Mouse (Mus musculus) myocyte (in vitro differentiated cells): ENCODE data around the gene Nbl1.

Source experiments
- CEBPB ChIP-seq: IDR thresholded peaks from 2 replicates; pipeline ENCODE4 v1.6.1; 2011; ENCODE audit warnings: mild to moderate bottlenecking, moderate library complexity; ENCODE audit not compliant: poor library complexity, insufficient read depth, severe bottlenecking
- E2F4 ChIP-seq: IDR thresholded peaks from one replicate; pipeline ENCODE4 v1.6.1; 2011; ENCODE audit warnings: mild to moderate bottlenecking, control low read depth, moderate library complexity; ENCODE audit not compliant: insufficient read depth
- MYOD1 ChIP-seq, 3 experiments: IDR thresholded peaks; one replicate each; pipeline ENCODE4 v1.6.1; 2011; ENCODE audit warnings: control low read depth in 2 of 3, low read depth in 2 of 3, mild to moderate bottlenecking in 2 of 3, moderate library complexity in 1 of 3; ENCODE audit not compliant: insufficient read length in 2 of 3, control insufficient read depth in 1 of 3
- POLR2A ChIP-seq: IDR thresholded peaks from one replicate; pipeline ENCODE4 v1.6.1; 2011; ENCODE audit warnings: low read depth, mild to moderate bottlenecking, control low read depth, moderate library complexity; ENCODE audit not compliant: insufficient read length
- POLR2AphosphoS2 ChIP-seq: IDR thresholded peaks from one replicate; pipeline ENCODE4 v1.6.1; 2011; ENCODE audit warnings: low read depth, control low read depth; ENCODE audit not compliant: insufficient read length
- SRF ChIP-seq: IDR thresholded peaks from one replicate; pipeline ENCODE4 v1.6.1; 2011; ENCODE audit warnings: low read depth; ENCODE audit not compliant: control insufficient read depth, insufficient read length
- USF1 ChIP-seq: IDR thresholded peaks from one replicate; pipeline ENCODE4 v1.6.1; 2011; ENCODE audit warnings: low read depth, mild to moderate bottlenecking, control low read depth, moderate library complexity

DNA sequence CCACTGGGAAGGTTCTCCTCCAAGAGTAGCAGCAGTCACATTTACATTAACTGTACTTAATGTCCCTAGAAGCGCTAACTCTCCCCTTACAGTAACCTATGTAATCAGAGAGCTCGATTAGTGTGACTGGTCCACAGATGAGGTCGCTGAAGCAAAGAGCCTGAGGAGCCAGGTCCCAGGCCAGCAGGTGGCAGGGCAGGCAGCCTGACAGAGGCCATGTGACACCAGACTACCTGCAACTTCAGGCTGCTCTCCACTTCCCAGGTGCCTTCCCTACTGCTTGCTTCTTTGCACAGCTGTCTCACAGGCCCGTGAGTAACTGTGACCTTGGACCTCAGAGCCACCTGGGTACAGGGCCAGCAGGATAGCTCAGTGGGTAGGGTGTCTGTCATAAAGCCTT is 58.3 kb downstream of the Nbl1 start:
- TF ChIP-seq POLR2AphosphoS2 = no peak
- no peak for TF ChIP-seq CEBPB
- TF ChIP-seq POLR2A = no peak
- TF ChIP-seq USF1 = no peak
- TF ChIP-seq SRF = no peak
- no peak for TF ChIP-seq E2F4
- TF ChIP-seq MYOD1 (IDR thresholded peaks at IDR 0.05; ENCODE audit: control insufficient read depth in 1 of 3, insufficient read length in 2 of 3, low read depth in 2 of 3) = no peak
